Mouse (Mus musculus): ENCODE results near the gene Rps23. TPM values are rescaled to one million over a fixed set of nuclear protein-coding genes. Genes with fewer than 3 reads are reported as not detected.
A peak's percentile ranks its signal among the peaks of the same experiment; 100 is the strongest.

The Rps23 gene
- polyA plus RNA-seq, 1 experiment, result 192 TPM

DNA sequence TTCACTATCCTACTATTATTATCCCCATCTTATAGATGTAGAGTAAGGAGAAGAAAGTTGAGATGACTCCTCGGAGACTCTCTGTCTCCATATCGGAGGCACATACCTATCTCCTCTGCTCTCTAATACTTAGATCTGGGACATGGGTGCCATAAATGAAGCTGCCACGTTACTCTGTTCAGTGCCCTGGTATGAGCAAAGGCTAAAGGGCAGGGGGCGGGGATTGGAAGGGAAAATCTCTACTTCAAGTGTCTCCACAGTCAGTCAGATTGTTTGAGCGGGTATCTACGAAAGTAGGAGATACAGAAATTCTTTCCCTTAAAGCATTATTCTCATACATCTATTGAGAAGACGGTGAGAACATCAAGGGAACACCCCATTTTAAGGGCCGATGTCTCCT is 43.2 kb downstream of the Rps23 start:
- TF ChIP-seq POLR2A (IDR thresholded peaks at IDR 0.05; ENCODE audit: low read depth, low read length), result no peak
- no peak for TF ChIP-seq CTCF (IDR thresholded peaks at IDR 0.05; ENCODE audit: extremely low read depth, insufficient read depth, insufficient read length, insufficient replicate concordance)
- no peak for DNase-seq (ENCODE audit: low read depth in 1 of 2, low spot score in 2 of 2)
- Histone ChIP-seq H3K4me3 (ENCODE audit: extremely low read depth, insufficient read depth, insufficient read length) (no peak overlapping the region), H3K36me3 (ENCODE audit: control insufficient read depth, insufficient read depth, low read length) (no peaks in the 10 kb centered on the region), H3K4me1 (ENCODE audit: control insufficient read depth, insufficient read depth, insufficient read length) (no peaks in the 10 kb centered on the region), H3K27me3 (ENCODE audit: control insufficient read depth, insufficient read depth, low read length) (no peaks in the 10 kb centered on the region), H3K27ac (ENCODE audit: insufficient read depth, low read length) (no peak overlapping the region)
- 94% methylated on average over 8 of the region's 8 CpGs for WGBS

DNA sequence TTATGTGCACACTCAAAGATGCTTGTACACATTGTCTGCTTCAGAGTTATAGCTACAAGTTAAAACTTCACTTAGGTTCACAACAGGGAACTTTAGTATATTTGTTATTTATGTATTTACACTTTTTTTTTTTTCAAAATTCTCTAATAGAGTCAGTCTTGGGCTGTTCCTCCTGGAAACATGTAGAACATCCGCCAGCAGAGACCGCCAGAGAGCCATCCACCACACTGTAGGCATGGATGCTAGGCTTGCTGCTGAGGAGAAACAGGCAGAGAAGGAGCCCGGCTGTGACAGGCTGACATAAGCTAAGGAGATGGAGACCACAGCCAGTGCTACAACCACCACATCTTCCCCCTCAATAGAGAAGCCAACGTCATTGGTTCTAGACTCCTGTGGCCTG is 44.7 kb downstream of the Rps23 start:
- Histone ChIP-seq H3K27ac (ENCODE audit: insufficient read depth, low read length) (no peak overlapping the region), H3K27me3 (ENCODE audit: control insufficient read depth, insufficient read depth, low read length) (no peaks in the 10 kb centered on the region; the same call in 1 of the 2 replicates), H3K36me3 (ENCODE audit: control insufficient read depth, insufficient read depth, low read length) (no peaks in the 10 kb centered on the region), H3K4me1 (ENCODE audit: control insufficient read depth, insufficient read depth, insufficient read length) (no peaks in the 10 kb centered on the region), H3K4me3 (ENCODE audit: extremely low read depth, insufficient read depth, insufficient read length) (no peak overlapping the region)
- TF ChIP-seq POLR2A (IDR thresholded peaks at IDR 0.05; ENCODE audit: low read depth, low read length), result no peak
- TF ChIP-seq CTCF (IDR thresholded peaks at IDR 0.05; ENCODE audit: extremely low read depth, insufficient read depth, insufficient read length, insufficient replicate concordance), result peak; percentile 59; the same call in 1 of the 2 replicates
- peak; percentile 26 to 58 for DNase-seq (ENCODE audit: low read depth in 1 of 2, low spot score in 2 of 2)
- 4% methylated on average over 4 of the region's 4 CpGs for WGBS

DNA sequence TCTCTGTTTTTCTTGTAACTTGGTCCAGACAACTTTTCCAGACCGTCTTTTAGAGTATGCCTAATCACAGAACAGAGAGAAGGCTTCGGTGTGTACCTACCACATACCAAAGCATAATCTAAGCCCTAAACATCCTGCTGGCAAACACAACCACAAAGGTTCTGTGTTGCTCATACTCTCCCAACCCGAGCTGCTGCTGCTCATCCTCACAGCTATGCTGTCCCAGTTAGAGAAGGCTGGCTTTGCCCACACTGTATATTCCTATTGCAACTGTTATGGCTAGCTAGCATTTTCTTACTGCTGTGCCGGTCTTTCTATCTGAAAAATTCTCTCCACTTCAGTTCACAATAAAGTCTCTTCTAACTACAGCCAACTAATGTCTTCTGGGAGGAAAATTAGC is 46.2 kb downstream of the Rps23 start:
- H3K36me3 ChIP-seq (ENCODE audit: control insufficient read depth, insufficient read depth, low read length), result no peaks in the 10 kb centered on the region
- no peak for TF ChIP-seq CTCF (IDR thresholded peaks at IDR 0.05; ENCODE audit: extremely low read depth, insufficient read depth, insufficient read length, insufficient replicate concordance)
- no peak for TF ChIP-seq POLR2A (IDR thresholded peaks at IDR 0.05; ENCODE audit: low read depth, low read length)
- H3K4me3 ChIP-seq (ENCODE audit: extremely low read depth, insufficient read depth, insufficient read length), result no peak overlapping the region
- DNase-seq (ENCODE audit: low read depth in 1 of 2, low spot score in 2 of 2), result no peak
- WGBS, result 87% methylated on average over 4 of the region's 4 CpGs
- no peak overlapping the region for H3K27ac ChIP-seq (ENCODE audit: insufficient read depth, low read length)
- no peaks in the 10 kb centered on the region; the same call in 1 of the 2 replicates for H3K27me3 ChIP-seq (ENCODE audit: control insufficient read depth, insufficient read depth, low read length)
- H3K4me1 ChIP-seq (ENCODE audit: control insufficient read depth, insufficient read depth, insufficient read length), result no peaks in the 10 kb centered on the region

DNA sequence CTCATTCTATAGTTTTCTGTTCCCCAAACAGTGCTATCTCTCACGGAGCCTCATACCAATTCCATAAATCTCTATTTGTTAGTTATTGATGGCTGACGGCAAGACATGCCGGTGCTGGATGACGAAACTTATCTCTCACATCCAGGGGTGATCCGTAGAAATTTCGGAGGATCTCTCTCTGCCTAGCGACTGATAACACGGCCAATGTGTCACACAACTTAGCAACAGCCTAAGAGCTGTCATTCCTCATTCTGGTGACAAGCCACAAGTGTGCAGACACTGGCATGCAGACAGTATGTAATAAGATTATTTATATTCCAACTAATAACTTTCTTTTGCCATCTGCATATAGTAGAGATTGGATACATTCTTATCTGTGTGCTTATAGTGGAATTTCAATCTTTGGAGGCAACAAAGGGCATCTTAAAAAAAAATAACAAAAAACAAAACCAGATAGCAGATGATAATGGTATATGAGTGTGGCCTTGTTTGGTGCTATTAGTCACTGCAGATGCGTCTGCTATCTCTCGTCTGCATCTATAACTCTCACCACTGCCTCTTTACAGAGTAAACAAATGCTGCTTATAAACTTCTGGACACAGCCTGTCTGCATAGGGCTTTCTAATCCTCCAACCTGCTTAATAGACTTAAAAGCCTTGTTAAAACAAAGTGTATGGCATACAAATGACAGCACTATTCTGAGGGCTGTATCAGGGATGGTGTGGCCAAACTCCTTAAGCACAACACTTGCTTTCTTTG is 47.7 kb downstream of the Rps23 start:
- Histone ChIP-seq H3K4me1 (ENCODE audit: control insufficient read depth, insufficient read depth, insufficient read length) (no peaks in the 10 kb centered on the region), H3K27me3 (ENCODE audit: control insufficient read depth, insufficient read depth, low read length) (no peaks in the 10 kb centered on the region; the same call in 1 of the 2 replicates)

DNA sequence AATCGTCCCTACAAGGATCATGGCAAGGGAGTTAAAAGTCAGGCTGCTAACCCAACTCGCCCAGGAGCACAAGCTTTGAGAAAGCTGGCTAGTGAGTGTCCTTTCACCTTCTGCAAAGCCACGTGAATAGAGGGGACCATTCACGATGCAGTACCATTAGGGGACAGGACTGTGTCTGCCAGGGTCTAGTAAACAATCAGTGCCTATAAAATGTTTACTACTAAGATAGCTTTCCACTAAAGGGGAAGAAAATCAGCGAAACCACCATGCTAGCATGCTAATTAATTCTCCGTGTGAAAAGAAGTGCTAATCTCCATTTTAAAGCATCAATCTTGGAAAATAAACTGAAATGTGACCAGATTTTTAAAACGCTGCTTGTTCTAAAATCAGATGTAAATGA is 50.7 kb downstream of the Rps23 start:
- 84% methylated on average over 7 of the region's 7 CpGs for WGBS

More for the DNA sequence above, 47.7 kb downstream of the Rps23 start:
- 94% methylated on average over 10 of the region's 10 CpGs for WGBS
- Histone ChIP-seq H3K27ac (ENCODE audit: insufficient read depth, low read length) (no peak overlapping the region), H3K36me3 (ENCODE audit: control insufficient read depth, insufficient read depth, low read length) (no peaks in the 10 kb centered on the region), H3K4me3 (ENCODE audit: extremely low read depth, insufficient read depth, insufficient read length) (no peak overlapping the region)
- TF ChIP-seq POLR2A (IDR thresholded peaks at IDR 0.05; ENCODE audit: low read depth, low read length), result no peak
- no peak for TF ChIP-seq CTCF (IDR thresholded peaks at IDR 0.05; ENCODE audit: extremely low read depth, insufficient read depth, insufficient read length, insufficient replicate concordance)
- no peak for DNase-seq (ENCODE audit: low read depth in 1 of 2, low spot score in 2 of 2)

More for the DNA sequence above, 50.7 kb downstream of the Rps23 start:
- H3K36me3 ChIP-seq (ENCODE audit: control insufficient read depth, insufficient read depth, low read length), result no peaks in the 10 kb centered on the region
- H3K27ac ChIP-seq (ENCODE audit: insufficient read depth, low read length), result no peak overlapping the region
- no peaks in the 10 kb centered on the region for H3K4me1 ChIP-seq (ENCODE audit: control insufficient read depth, insufficient read depth, insufficient read length)
- TF ChIP-seq CTCF (IDR thresholded peaks at IDR 0.05; ENCODE audit: extremely low read depth, insufficient read depth, insufficient read length, insufficient replicate concordance) (no peak), POLR2A (IDR thresholded peaks at IDR 0.05; ENCODE audit: low read depth, low read length) (no peak)
- H3K4me3 ChIP-seq (ENCODE audit: extremely low read depth, insufficient read depth, insufficient read length), result no peak overlapping the region
- H3K27me3 ChIP-seq (ENCODE audit: control insufficient read depth, insufficient read depth, low read length), result no peaks in the 10 kb centered on the region; the same call in 1 of the 2 replicates
- no peak for DNase-seq (ENCODE audit: low read depth in 1 of 2, low spot score in 2 of 2)

Other genes starting within 250 kb of the Rps23 start
- not detected in 2 replicates for gene Atp6ap1l, start 17.6 kb upstream of the Rps23 start, polyA plus RNA-seq (2012; rRNA removed)